Mouse (Mus musculus): ENCODE measurements around the gene BC005561. TPM values are rescaled to one million over a fixed set of nuclear protein-coding genes. Genes with fewer than 3 reads are reported as not detected.

Gene BC005561
- polyA plus RNA-seq (2014; fragmentation: Illumina TruSeq; extraction: RNeasy Lipid Tissue Mini Kit (QIAGEN cat#74804); ENCODE audit: low read depth, low replicate concordance), result 54.8 TPM

DNA sequence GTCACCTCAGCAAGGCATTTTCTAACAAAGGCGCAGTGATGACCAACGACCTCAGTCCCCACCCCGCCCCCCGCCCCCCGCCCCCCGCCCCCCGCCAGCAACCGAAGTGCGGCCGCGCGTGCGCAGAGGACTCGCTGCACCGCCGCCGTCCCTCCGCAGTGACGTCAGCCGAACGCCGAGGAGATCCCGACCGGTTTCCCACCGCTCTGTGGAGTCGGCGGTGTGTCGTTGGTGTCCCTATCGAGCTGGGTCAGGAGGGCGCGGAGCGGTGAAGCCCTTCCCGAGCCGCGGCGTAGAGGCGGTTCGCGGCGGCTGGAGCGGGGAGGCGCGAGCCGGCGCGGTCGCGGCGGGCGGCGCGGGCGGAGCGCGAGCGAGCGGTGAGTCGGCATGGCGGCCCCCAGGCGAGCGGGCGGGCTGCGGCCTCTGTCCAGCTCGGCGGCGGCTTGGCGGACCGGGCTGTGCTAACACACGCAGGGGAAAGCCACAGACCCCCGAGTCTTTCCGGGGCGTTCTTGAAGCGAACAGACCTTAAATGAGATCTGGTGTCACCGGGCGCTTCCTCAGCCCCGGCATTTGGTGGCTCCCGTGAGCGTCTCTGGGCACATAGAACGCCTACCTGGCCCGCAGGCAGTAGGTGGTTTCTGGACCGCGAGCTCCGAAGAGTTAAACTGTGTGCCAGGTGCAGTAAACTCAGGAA, at the start of gene BC005561:
BC005561 (plus strand) TSS at position 158 of the 697 bp plus-strand sequence.

DNA sequence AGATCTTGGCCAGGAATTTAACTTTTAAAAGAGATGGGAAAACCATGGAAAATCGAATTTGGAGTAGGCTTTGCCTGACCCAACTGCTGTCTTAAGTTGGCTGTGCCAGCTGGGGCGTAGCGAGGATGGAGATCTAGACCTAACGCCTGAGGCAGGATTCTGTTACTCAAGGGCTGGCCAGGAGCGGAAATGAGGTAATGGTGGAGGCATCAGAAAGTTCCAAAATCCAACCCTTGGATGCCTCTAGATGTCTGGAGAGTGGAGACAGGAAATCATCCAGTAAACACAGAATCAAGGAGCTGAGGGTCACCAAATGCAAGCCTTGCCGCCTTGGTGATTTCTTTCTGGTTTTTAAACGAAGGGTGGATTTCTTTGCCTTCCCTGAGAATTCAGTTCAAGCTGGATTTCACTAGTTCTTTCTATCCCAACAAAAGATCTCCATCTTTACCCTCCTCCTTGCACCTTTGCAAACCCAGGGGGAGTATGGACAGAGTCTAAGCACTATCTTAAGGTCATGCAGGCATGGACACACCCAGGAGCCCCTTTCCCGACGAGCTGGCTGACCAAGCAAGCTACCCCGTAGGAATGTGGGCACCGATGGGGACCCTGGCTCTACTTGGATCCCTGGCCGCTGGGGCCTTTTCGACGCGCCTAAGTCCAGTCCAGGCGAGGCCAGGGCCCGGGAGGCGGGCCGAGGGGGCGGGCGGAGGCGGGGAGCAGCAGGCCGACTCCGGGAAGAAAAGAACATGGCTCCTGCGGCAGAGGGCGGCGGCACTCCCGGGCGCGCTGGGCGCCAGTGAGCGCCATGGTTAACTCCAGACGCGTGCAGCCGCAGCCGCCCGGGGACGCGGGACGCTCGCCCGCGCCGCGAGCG, 49.1 kb upstream of the BC005561 start, which contains the start of gene Pkd2:
Pkd2 (plus strand) TSS at position 619 of the 874 bp plus-strand sequence.

Other genes with a start within 250 kb of the BC005561 start
- 0.67 TPM for gene Ibsp, start 209.2 kb upstream of the BC005561 start, polyA plus RNA-seq (2014; fragmentation: Illumina TruSeq; extraction: RNeasy Lipid Tissue Mini Kit (QIAGEN cat#74804); ENCODE audit: low read depth, low replicate concordance)
- 0.13 TPM for gene Mepe, start 183.0 kb upstream of the BC005561 start, polyA plus RNA-seq (2014; fragmentation: Illumina TruSeq; extraction: RNeasy Lipid Tissue Mini Kit (QIAGEN cat#74804); ENCODE audit: low read depth, low replicate concordance)
- gene Spp1, start 73.2 kb upstream of the BC005561 start, polyA plus RNA-seq (2014; fragmentation: Illumina TruSeq; extraction: RNeasy Lipid Tissue Mini Kit (QIAGEN cat#74804); ENCODE audit: low read depth, low replicate concordance), result 1.4 TPM
- gene Pkd2, start 48.9 kb upstream of the BC005561 start, polyA plus RNA-seq (2014; fragmentation: Illumina TruSeq; extraction: RNeasy Lipid Tissue Mini Kit (QIAGEN cat#74804); ENCODE audit: low read depth, low replicate concordance), result 15.5 TPM